7 mouse cellular contexts compared by ENCODE assay signal in the genomic region with DNA sequence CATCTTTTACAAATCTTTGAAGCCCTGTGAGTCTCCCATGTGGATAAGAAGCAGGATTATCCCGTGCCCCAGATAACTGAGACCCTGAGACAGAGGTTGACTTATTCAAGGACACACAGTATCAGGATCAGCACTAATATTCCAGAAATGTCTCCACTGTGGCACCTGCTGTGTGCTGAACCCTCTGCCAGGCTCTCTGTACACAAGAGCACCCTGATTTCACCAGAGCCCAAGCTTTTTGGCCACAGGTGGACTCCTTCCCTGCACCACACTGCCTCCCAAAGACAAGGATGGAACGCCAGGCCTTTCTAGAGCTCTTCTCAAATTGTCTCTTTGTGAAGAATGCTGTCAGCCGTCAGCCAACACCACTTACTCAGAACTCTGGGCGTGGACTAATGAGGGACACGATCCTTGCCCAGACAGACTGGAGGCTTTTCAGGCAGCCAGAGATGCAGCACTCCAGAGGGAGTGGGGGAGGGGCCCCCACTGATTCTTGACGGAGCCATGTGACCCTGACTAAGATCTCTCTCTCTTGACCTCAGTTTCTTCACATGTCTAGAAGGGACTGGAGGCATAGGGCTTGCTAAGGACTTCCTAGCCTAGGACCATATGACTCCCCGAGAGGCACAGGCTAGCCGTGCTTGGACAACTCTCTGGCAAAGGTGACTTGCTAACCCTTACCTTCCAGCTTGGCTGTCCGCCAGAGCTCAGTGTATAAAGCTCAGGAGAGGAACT.
DNase-seq lines count a peak whose midpoint lies in the region; ATAC-seq and TF ChIP-seq lines count a peak whose summit lies in the region.

No protein-coding gene starts in this region.

- no peaks in the 10 kb centered on the region for H3K79me2 ChIP-seq in C2C12 (ENCODE audit: control insufficient read depth, insufficient read depth)

- no peak overlapping the region for H3K4me3 ChIP-seq in C2C12 (ENCODE audit: insufficient read depth, poor library complexity, severe bottlenecking)
- no peak overlapping the region for H3K4me3 ChIP-seq in midbrain, postnatal 0 days (ENCODE audit: low read depth, low read length)

- H3K79me3 ChIP-seq in C2C12 (ENCODE audit: low read depth), result no peaks in the 10 kb centered on the region

- WGBS in midbrain, postnatal 0 days, result 42% methylated on average over 9 of the region's 9 CpGs

- no peaks in the 10 kb centered on the region for H3K36me3 ChIP-seq in C2C12 (ENCODE audit: control insufficient read depth, insufficient read depth)
- H3K36me3 ChIP-seq in midbrain, postnatal 0 days (ENCODE audit: insufficient read depth, low read length), result no peaks in the 10 kb centered on the region

- no peak for ATAC-seq in midbrain, postnatal 0 days (ENCODE audit: low FRiP score)
- no peak for ATAC-seq in cerebellum, adult (ENCODE audit: insufficient number of reproducible peaks, low FRiP score, low TSS enrichment)

- peaks cover 4% of the 10 kb centered on the region; the same call in 1 of the 2 replicates for H3K4me1 ChIP-seq in midbrain, postnatal 0 days (ENCODE audit: insufficient read depth, low read length)

- H3K9ac ChIP-seq in midbrain, postnatal 0 days (replicated peaks; ENCODE audit: low read length, poor library complexity, severe bottlenecking), result no peak overlapping the region

- H3K4me2 ChIP-seq in midbrain, postnatal 0 days (ENCODE audit: low read depth, low read length, poor library complexity, severe bottlenecking), result no peak overlapping the region

- H3K27ac ChIP-seq in midbrain, postnatal 0 days (ENCODE audit: low read depth, low read length), result no peak overlapping the region

- DNase-seq in Muller cell, postnatal 12 days (ENCODE audit: inconsistent ontology term), result peak; percentile 80
- peak; percentile 78 to 86 for DNase-seq in heart, adult 18-20 months
- DNase-seq in kidney, postnatal 10 days, result peak; percentile 70
- peak; percentile 23 for DNase-seq in midbrain, postnatal 0 days (ENCODE audit: low spot score)
- no peak for DNase-seq in left cerebral cortex, adult 18-20 months (ENCODE audit: low spot score in 2 of 2)

- no peak overlapping the region for H3ac ChIP-seq in C2C12 (ENCODE audit: control insufficient read depth, insufficient read length, low read depth)

- TF ChIP-seq CTCF in C2C12 (IDR thresholded peaks at IDR 0.05; ENCODE audit: control insufficient read depth, insufficient read depth, insufficient read length), result no peak
- no peak for TF ChIP-seq CTCF in midbrain, postnatal 0 days (IDR thresholded peaks at IDR 0.05)

- H3K9me3 ChIP-seq in midbrain, postnatal 0 days (ENCODE audit: low read length), result no peaks in the 10 kb centered on the region

- H3K27me3 ChIP-seq in C2C12 (ENCODE audit: control insufficient read depth, insufficient read depth, insufficient read length), result no peaks in the 10 kb centered on the region
- H3K27me3 ChIP-seq in midbrain, postnatal 0 days (ENCODE audit: insufficient read depth, low read length), result no peaks in the 10 kb centered on the region

TF ChIP-seq in C2C12, 6 proteins besides CTCF, POLR2A, EP300 and RAD21:
- no peak for TF ChIP-seq MAX (IDR thresholded peaks at IDR 0.05)
- TF ChIP-seq USF1 (IDR thresholded peaks at IDR 0.05; ENCODE audit: low read depth), result peak; percentile 69

Comparison
In these comparisons a context has a peak if more than half of its experiments do, and no peak if none do; other contexts are left out.
1. DNase-seq: peak in Muller cell, postnatal 12 days (single experiment), heart, adult 18-20 months (2 of 2), kidney, postnatal 10 days (single experiment) and midbrain, postnatal 0 days (single experiment); none in left cerebral cortex, adult 18-20 months (0 of 2).